Mouse (Mus musculus): ENCODE measurements around the gene Selenbp1. TPM values are rescaled to one million over a fixed set of nuclear protein-coding genes. Genes with fewer than 3 reads are reported as not detected.
A peak's percentile ranks its signal among the peaks of the same experiment; 100 is the strongest.

Gene Selenbp1
- polyA plus RNA-seq, 1 experiment, result 35.6 TPM

- H3K4me3 ChIP-seq (replicated peaks; ENCODE audit: control insufficient read depth, low read depth, low read length), result no peak overlapping the region
- peaks cover 3% of the 10 kb centered on the region for H3K4me1 ChIP-seq (ENCODE audit: control insufficient read depth, insufficient read depth, low read length)
- 77% methylated on average over 3 of the region's 3 CpGs for WGBS
- no peak for TF ChIP-seq POLR2A (IDR thresholded peaks at IDR 0.05; ENCODE audit: borderline replicate concordance, control insufficient read depth, low read depth, low read length)
- TF ChIP-seq CTCF (IDR thresholded peaks at IDR 0.05; ENCODE audit: control insufficient read depth, insufficient read depth, low read length), result 0 out of 2 replicates have a peak, but pooled peaks have one; percentile 13
- H3K27ac ChIP-seq (ENCODE audit: control insufficient read depth, insufficient read depth, low read depth, low read length, poor library complexity), result no peak overlapping the region
These were observed 15.3 kb downstream of the Selenbp1 start for GRCm38 (mm10) chr3:94948066-94948614.

- no peak overlapping the region for H3K4me3 ChIP-seq (replicated peaks; ENCODE audit: control insufficient read depth, low read depth, low read length)
- 12% methylated on average over 3 of the region's 3 CpGs for WGBS
- no peak for TF ChIP-seq CTCF (IDR thresholded peaks at IDR 0.05; ENCODE audit: control insufficient read depth, insufficient read depth, low read length)
- no peak for TF ChIP-seq POLR2A (IDR thresholded peaks at IDR 0.05; ENCODE audit: borderline replicate concordance, control insufficient read depth, low read depth, low read length)
- no peak overlapping the region for H3K27ac ChIP-seq (ENCODE audit: control insufficient read depth, insufficient read depth, low read depth, low read length, poor library complexity)
- H3K4me1 ChIP-seq (ENCODE audit: control insufficient read depth, insufficient read depth, low read length), result no peaks in the 10 kb centered on the region; the same call in 1 of the 2 replicates
These were observed 16.8 kb downstream of the Selenbp1 start for GRCm38 (mm10) chr3:94949645-94950044.

DNA sequence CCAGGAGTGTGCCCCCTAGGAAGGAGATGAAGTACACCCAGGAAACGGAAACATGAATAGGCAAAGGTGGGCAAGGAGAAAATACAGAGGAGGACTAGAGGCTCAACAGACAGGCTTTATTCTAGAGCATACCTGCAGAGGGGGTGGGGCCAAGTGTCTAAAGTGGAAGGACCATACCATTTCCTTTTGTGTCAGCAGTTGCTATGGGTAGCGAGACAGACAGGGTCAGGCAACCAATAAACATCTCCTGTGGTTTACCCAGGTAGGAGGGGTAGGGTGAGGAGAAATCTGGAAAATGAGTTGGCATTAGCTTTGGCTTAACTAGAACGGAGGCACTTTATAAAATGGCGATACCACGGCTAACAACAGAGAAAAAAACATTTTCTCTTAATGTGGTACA lies 19.9 kb downstream of the Selenbp1 start:
- 33% methylated on average over 5 of the region's 5 CpGs for WGBS
- H3K4me1 ChIP-seq (ENCODE audit: control insufficient read depth, insufficient read depth, low read length), result no peaks in the 10 kb centered on the region; the same call in 1 of the 2 replicates
- H3K27ac ChIP-seq (ENCODE audit: control insufficient read depth, insufficient read depth, low read depth, low read length, poor library complexity), result no peak overlapping the region
- peak overlapping the region; percentile 38 for H3K4me3 ChIP-seq (replicated peaks; ENCODE audit: control insufficient read depth, low read depth, low read length)
- no peak for TF ChIP-seq POLR2A (IDR thresholded peaks at IDR 0.05; ENCODE audit: borderline replicate concordance, control insufficient read depth, low read depth, low read length)
- no peak for TF ChIP-seq CTCF (IDR thresholded peaks at IDR 0.05; ENCODE audit: control insufficient read depth, insufficient read depth, low read length)

GRCm38 (mm10) chr3:94953384-94953763 lies 20.5 kb downstream of the Selenbp1 start:
- H3K4me1 ChIP-seq (ENCODE audit: control insufficient read depth, insufficient read depth, low read length), result no peaks in the 10 kb centered on the region; the same call in 1 of the 2 replicates
- TF ChIP-seq CTCF (IDR thresholded peaks at IDR 0.05; ENCODE audit: control insufficient read depth, insufficient read depth, low read length) (no peak), POLR2A (IDR thresholded peaks at IDR 0.05; ENCODE audit: borderline replicate concordance, control insufficient read depth, low read depth, low read length) (no peak)
- 2% methylated on average over 9 of the region's 9 CpGs for WGBS
- H3K4me3 ChIP-seq (replicated peaks; ENCODE audit: control insufficient read depth, low read depth, low read length), result peak overlapping the region; percentile 96
- H3K27ac ChIP-seq (ENCODE audit: control insufficient read depth, insufficient read depth, low read depth, low read length, poor library complexity), result peak overlapping the region; percentile 63

GRCm38 (mm10) chr3:94953764-94954616 lies 21.1 kb downstream of the Selenbp1 start, which contains the start of gene Rfx5:
Gene Rfx5 (plus strand): TSS chr3:94954075.
- no peaks in the 10 kb centered on the region; the same call in 1 of the 2 replicates for H3K4me1 ChIP-seq (ENCODE audit: control insufficient read depth, insufficient read depth, low read length)
- peak within 1 kb of the TSS; percentile 96 for H3K4me3 ChIP-seq (replicated peaks; ENCODE audit: control insufficient read depth, low read depth, low read length)
- TF ChIP-seq CTCF (IDR thresholded peaks at IDR 0.05; ENCODE audit: control insufficient read depth, insufficient read depth, low read length) (no peak), POLR2A (IDR thresholded peaks at IDR 0.05; ENCODE audit: borderline replicate concordance, control insufficient read depth, low read depth, low read length) (peak; percentile 49; the same call in 1 of the 2 replicates)
- peak within 1 kb of the TSS; percentile 76 for H3K27ac ChIP-seq (ENCODE audit: control insufficient read depth, insufficient read depth, low read depth, low read length, poor library complexity)
- under 1% methylated on average over 50 of the region's 50 CpGs for WGBS

GRCm38 (mm10) chr3:94958295-94958694 lies 25.4 kb downstream of the Selenbp1 start:
- Histone ChIP-seq H3K4me3 (replicated peaks; ENCODE audit: control insufficient read depth, low read depth, low read length) (no peak overlapping the region), H3K4me1 (ENCODE audit: control insufficient read depth, insufficient read depth, low read length) (no peaks in the 10 kb centered on the region; the same call in 1 of the 2 replicates), H3K27ac (ENCODE audit: control insufficient read depth, insufficient read depth, low read depth, low read length, poor library complexity) (no peak overlapping the region)
- 82% methylated on average over 8 of the region's 8 CpGs for WGBS
- TF ChIP-seq CTCF (IDR thresholded peaks at IDR 0.05; ENCODE audit: control insufficient read depth, insufficient read depth, low read length), result no peak
- no peak for TF ChIP-seq POLR2A (IDR thresholded peaks at IDR 0.05; ENCODE audit: borderline replicate concordance, control insufficient read depth, low read depth, low read length)

DNA sequence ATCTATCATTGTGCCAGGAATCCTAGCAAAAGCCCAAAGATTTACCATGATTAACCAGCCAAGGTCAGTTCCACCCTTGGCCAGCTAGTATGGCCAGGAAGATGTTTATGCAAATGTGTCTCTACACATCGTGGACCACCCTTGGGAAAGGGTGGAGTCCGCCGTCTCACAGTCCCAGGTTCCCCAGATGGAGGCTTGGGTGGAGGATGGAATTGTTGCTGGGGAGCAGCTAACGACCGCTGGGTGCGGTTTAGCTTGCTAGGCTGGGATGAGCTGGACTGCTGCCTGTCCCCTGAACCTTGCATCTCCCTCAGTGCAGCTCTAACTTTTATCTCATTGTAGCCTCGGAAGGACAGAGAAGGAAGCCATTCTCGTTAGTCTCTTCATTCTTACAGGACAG lies 27.0 kb downstream of the Selenbp1 start:
- no peak for TF ChIP-seq POLR2A (IDR thresholded peaks at IDR 0.05; ENCODE audit: borderline replicate concordance, control insufficient read depth, low read depth, low read length)
- 69% methylated on average over 8 of the region's 8 CpGs for WGBS
- no peak overlapping the region for H3K27ac ChIP-seq (ENCODE audit: control insufficient read depth, insufficient read depth, low read depth, low read length, poor library complexity)

DNA sequence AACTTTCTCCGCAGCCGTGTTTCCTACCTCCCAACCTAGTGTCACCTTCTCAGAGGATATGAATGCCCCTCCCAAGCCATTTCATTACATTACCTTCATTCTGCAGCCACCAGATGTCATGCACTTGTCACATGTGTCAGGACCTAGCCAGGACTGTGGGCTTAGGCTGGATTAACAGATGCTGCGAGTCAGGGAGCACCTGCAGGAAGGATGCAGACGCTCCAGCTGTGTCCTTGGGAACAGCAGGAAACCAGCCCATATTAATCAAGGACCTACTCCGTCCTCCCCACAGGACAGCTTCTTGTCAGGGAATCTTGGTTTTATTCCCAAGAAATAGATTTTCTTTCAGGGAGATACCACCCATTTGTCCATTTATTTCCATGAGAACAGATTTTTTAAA lies 27.5 kb downstream of the Selenbp1 start:
- 83% methylated on average over 5 of the region's 5 CpGs for WGBS

More for the DNA sequence above, 27.0 kb downstream of the Selenbp1 start:
- Histone ChIP-seq H3K4me3 (replicated peaks; ENCODE audit: control insufficient read depth, low read depth, low read length) (no peak overlapping the region), H3K4me1 (ENCODE audit: control insufficient read depth, insufficient read depth, low read length) (no peaks in the 10 kb centered on the region; the same call in 1 of the 2 replicates)

More for the DNA sequence above, 27.5 kb downstream of the Selenbp1 start:
- TF ChIP-seq CTCF (IDR thresholded peaks at IDR 0.05; ENCODE audit: control insufficient read depth, insufficient read depth, low read length), result no peak
- no peak for TF ChIP-seq POLR2A (IDR thresholded peaks at IDR 0.05; ENCODE audit: borderline replicate concordance, control insufficient read depth, low read depth, low read length)
- Histone ChIP-seq H3K4me3 (replicated peaks; ENCODE audit: control insufficient read depth, low read depth, low read length) (no peak overlapping the region), H3K4me1 (ENCODE audit: control insufficient read depth, insufficient read depth, low read length) (no peaks in the 10 kb centered on the region; the same call in 1 of the 2 replicates), H3K27ac (ENCODE audit: control insufficient read depth, insufficient read depth, low read depth, low read length, poor library complexity) (no peak overlapping the region)
